Mouse (Mus musculus): Measurements from ENCODE around the gene Zfp575.

The Zfp575 gene

DNA sequence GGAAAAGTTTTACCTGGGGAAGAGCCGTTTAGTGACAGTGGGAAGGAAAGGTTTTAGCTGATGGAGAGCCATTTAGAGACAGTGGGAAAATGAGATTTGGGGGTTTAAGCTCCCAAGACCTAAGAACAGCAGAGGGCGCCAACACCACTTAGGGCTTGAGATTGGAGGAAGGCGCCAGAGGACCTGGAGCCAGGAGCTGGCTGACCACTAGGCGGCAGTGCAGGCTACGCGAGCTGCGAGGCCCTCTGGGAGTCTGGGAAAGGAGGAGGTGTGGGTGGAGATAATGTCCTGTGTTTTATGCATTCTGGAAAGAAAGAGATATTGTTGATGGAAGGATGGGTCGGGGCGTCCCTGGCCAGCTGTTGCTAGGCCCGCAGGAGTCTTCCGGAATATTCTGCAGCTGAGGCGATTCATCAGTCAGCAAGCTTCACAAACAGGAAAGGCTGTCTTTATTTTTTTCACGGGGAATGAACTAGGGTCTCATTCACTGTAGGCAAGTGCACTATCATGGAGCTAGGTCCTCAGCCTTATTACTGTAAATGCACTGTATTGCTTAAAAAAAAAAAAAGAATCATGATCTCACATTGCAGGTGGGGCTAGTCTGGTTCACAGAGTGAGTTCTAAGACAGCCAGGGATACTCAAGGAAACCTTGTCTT is 13.6 kb upstream of the Zfp575 start:
- peak; percentile 94 to 99 for DNase-seq

GRCm38 (mm10) chr7:24599211-24600067 is 12.0 kb upstream of the Zfp575 start:
- peak; percentile 39 to 62 for DNase-seq

- DNase-seq = peak; percentile 44 to 47
These were observed 10.7 kb upstream of the Zfp575 start for GRCm38 (mm10) chr7:24598121-24598520.

GRCm38 (mm10) chr7:24595464-24595863 is 8.0 kb upstream of the Zfp575 start:
- peak; percentile 36 to 53 for DNase-seq

DNA sequence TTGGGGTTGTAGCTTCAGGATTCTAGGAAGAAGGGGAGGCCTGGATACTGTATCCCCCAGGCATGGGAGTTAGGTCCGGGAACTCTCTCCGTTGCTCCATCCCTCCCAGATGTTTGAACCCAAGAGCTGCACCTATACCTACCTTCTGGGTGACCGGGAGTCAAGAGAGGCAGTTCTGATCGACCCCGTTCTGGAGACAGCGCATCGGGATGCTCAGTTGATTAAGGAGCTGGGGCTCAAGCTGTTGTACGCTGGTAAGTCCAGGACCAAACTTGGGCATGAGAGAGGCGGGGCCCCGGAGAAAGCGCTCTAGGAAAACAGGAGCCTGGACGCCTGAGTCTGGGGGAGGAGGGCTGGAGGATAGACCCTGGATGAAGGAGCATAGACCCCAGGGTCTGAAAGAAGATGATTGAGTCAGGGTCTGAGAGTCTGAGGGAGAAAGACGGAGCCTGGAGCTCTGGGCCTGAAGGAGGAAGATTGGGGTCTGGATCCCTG is 6.9 kb upstream of the Zfp575 start:
- peak in 1 of 2 experiments; percentile 43 for DNase-seq

DNA sequence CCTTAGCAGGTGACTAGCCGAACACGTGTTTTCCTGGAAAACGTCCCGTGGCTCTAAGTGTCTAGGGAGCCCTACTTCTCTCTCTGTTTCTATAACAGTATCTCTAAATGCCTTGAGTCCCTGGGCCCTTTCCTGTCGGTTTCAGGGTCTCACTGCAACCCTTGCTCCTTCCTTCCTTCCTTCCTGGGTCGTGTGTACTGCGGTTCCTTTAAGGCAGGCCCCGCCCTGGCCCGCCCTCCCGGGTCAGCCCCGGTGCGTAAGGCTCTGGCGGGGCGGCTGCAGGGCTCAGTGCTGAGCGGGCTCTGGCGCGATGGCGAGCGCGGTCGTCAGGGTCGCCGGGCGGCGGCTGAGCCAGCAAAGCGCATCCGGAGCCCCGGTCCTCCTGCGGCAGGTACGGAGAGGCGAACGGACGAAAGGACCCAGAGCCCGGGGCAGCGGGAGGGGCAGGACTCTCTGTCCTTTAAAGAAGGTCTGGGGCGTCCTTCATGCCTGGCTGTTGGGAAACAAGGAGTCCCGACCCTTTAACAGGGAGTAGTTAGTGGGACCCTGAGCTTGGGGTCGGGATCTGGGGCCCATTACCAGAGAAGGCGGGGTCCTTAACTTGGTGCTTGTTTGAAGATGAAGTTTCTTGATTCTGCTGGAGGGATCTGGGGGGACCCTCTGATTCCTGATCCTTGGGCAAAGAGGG is 6.3 kb upstream of the Zfp575 start:
- DNase-seq = peak; percentile 79 to 91

GRCm38 (mm10) chr7:24592781-24593180 is 5.3 kb upstream of the Zfp575 start:
- no peak for DNase-seq

GRCm38 (mm10) chr7:24592163-24592562 is 4.7 kb upstream of the Zfp575 start:
- DNase-seq = peak; percentile 38 to 51

DNA sequence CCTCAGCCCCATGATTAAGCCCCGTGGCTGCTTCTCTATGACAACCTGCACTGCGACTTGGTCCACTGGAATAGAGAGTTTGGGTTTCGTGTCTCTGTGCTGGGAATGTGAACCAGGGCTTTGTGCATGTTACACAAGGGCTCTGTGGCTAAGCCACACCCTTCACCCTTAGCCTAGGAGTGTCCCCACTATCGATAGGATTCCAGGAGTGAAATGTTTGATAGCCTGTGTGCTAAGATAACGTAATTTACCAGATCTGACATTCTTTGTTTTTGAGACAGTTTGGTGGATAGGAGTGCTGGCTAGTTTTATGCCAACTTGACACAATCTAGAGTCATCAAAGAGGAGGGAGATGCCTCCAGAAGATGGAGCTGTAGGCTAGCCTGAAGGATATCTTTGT is 4.3 kb upstream of the Zfp575 start:
- DNase-seq = no peak

DNA sequence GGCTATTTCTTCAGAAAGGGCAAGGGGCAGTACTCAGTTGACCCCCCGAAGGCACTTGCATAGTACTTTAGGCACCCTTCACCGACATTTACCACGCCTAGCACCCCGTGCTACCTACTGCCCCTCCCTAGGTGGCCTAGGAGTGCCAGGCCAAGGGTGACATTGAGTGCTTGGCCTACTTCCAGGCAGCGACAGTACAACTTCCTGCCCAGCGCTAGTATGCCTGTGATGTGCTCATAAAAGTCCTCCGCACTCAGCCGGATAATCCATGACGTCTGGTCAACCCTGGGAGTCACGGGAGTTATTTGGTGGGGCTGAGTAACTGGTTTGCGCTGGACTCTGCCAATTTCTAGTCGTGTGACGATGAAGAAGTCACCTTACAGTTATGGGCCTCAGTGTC is 895 bp upstream of the Zfp575 start:
- DNase-seq = peak; percentile 87 to 90

DNA sequence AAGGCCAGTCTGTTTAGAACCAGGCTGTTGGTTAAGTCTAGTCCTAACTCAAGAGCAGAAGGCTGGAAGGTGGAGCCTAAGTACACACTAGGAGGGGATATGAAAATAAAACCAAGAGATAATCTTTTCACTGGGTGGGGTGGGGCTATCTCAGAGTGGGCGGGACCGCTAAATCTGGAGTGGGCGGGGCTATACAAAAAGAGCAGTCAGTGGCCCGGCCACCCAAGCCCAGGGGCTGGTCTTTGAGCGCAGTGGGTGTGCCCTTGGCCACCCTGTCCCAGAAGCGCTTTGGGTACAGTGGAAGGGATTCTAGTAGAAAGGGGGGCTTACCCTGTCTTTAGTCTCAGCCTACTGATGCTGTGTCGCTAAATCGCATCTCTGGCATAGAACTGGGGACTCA is 613 bp downstream of the Zfp575 start:
- DNase-seq = no peak

DNA sequence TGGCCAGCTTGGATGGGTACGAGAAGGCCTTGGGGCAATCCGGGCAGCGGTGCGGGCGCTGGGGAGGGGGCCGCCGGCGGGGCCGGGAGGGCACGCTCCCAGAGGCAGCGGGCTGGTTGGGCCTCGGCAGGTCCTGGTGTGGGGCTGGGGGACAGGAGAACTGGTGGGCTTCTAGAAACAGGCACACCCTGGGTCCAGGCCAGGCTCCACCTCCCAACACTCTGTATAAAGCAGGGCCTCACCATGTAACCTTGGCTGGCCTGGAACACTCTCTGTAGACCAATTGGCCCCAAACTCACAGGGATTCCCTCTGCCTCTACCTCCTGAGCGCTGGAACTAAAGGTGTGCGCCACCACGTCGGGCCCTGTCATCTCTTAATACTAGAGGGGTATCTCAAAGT is 1.4 kb downstream of the Zfp575 start:
- no peak for DNase-seq

DNA sequence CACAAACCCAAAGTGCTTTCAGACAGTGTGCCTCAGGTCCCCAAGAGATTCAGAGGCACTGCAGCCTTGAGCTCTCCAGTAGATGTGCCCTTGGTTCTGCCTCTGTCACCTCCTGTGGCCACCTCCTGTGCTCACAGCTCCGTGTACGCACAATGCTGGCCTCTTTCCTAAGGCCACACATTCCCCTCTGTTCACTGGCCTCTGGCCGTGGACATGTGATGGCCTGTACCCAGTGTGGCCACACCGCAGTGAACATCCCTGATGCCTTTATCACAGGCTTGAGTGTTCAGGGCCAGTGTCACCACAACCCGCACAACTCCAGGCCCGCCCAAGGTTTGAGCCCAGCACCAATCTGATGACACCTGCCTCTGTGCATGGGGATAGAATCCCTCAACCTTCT is 2.6 kb downstream of the Zfp575 start:
- no peak for DNase-seq

- no peak for DNase-seq
These were observed 9.6 kb downstream of the Zfp575 start for GRCm38 (mm10) chr7:24577811-24578210.

- DNase-seq = peak; percentile 83 to 90
These were observed 13.1 kb downstream of the Zfp575 start for GRCm38 (mm10) chr7:24574224-24574796.

DNA sequence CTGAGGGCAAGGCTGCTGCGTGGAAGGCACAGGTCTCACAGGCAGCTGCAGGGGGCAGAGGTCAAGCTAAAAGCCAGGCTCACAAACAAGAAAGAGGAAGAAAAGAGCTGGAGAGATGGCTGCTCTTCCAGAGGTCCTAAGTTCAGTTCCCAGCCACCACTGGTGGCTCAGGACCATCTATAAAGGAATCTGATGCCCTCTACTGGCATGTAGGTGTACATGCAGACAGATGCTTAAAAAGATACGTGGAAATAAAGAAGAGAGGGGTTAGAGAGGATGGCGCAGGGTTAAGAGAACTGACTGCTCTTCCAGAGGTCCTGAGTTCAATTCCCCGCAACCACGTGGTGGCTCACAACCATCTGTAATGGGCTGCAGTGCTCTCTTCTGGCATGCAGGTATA is 15.0 kb downstream of the Zfp575 start:
- DNase-seq = peak in 1 of 2 experiments; percentile 28

- DNase-seq = no peak
These were observed 16.4 kb downstream of the Zfp575 start for GRCm38 (mm10) chr7:24571071-24571470.

GRCm38 (mm10) chr7:24568512-24568911 is 18.9 kb downstream of the Zfp575 start:
- DNase-seq = no peak

DNA sequence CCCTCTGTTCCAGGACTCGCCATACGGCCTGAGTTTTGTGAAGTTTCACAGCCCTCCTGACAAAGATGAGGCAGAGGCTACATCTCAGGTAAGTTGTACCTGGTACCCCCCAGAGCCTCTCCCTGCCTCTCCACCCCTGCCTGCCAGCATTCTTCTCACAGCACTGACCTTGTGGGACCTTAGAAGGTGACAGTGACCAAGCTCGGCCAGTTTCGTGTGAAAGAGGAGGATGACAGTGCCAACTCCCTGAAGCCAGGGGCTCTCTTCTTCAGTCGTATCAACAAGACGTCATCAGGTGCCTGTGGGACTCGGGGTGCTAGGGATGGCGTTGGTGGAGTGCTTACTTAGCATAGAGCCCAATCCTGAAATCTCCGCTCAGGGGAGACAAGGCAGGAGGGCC is 21.2 kb downstream of the Zfp575 start:
- no peak for DNase-seq

DNA sequence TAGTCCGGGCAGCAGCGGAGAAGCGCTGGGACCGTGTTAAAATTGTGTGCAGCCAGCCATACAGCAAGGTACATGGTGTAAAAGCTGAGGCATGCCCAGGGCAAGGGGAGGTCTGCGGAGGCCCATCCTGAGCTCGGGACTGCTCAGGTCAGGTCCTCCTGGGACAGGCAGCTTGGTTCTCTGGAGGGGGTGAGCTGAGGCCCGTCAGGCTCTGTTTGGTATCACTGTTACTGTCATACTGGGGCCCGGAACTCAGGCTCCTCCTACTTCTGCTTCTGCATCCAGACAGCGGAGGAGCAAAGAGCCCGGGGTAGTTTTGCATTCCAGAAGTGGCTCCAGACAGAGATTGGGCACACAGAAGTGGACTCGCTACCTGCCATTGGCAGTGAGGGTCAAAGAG is 21.8 kb downstream of the Zfp575 start:
- peak in 1 of 2 experiments; percentile 65 for DNase-seq

- peak; percentile 64 to 90 for DNase-seq
These were observed 22.7 kb downstream of the Zfp575 start for GRCm38 (mm10) chr7:24564607-24565265.

- DNase-seq = no peak
These were observed 23.6 kb downstream of the Zfp575 start for GRCm38 (mm10) chr7:24563837-24564206.
